Comparison of ENCODE assay signal across 12 mouse cellular contexts in the genomic region with DNA sequence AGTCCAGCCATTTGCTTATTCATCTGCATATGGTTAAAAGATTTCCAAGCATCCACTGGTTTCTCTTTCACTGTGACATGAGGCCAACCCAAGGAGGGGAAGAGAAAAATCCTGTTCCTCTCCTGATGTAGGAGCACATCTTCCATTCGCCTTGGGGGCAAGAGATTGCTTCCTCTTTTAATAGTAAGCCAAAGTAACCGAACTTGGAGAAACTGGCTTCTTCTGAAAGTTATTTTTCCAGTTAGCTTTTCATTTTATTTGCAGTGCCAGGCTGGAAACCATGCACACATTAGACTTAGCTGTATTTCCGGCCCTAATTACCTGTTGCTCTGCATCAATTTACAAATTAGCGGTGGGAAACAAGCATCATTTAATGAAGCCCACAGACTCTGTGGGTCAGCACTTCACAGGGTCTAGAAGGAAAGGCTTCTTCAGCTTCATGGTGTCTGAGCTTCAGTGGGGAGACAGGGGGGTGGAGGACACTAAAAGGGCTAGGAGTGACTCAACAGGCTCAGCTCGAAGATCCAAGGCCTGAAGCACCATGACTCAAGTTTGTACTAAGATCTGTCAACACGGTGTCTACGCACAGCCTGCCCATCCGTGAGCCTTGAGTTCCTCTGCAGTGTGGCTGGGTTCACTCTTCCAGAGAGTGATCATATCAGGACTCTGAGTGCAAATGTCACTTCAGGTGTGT. TPM values are rescaled to one million over a fixed set of nuclear protein-coding genes. Genes with fewer than 3 reads are reported as not detected.
DNase-seq lines count a peak whose midpoint lies in the region; ATAC-seq lines count a peak whose summit lies in the region.
"Had no signal": no experiment of that assay in that cellular context is flagged by ENCODE, and none has a peak within 500 bp of the region (broad histone marks: within the 10 kb centered on the region; RNA-seq: fewer than 3 reads in every experiment).

No protein-coding gene starts in this region.

- no peak for DNase-seq in liver
- peak; percentile 35 for DNase-seq in adrenal gland, postnatal 25 days
- no peak for DNase-seq in left cerebral cortex, postnatal 36 days (ENCODE audit: low spot score in 2 of 2)
- DNase-seq in frontal cortex, postnatal 14 days (ENCODE audit: low spot score in 2 of 2): no peak
- DNase-seq: cerebellum, adult 9-11 months; gastrocnemius, postnatal 10 days; kidney, postnatal 4 days; thymus, postnatal 25 days had no signal

- H3K4me1 ChIP-seq in liver, embryonic 12.5 days: 0 out of 2 replicates have a peak, but pooled peaks cover 6% of the 10 kb centered on the region
- peaks cover 28% of the 10 kb centered on the region for H3K4me1 ChIP-seq in heart, embryonic 13.5 days
- peaks cover 7% of the 10 kb centered on the region; the same call in 1 of the 2 replicates for H3K4me1 ChIP-seq in kidney, embryonic 15.5 days

- WGBS in liver, embryonic 12.5 days (ENCODE audit: insufficient replicate concordance): 61% methylated on average over 8 of the region's 8 CpGs
- whole genome bisulfite sequencing in heart, embryonic 13.5 days: 58% methylated on average over 8 of the region's 8 CpGs
- 72% methylated on average over 8 of the region's 8 CpGs for whole genome bisulfite sequencing in kidney, embryonic 15.5 days

- H3K27me3 ChIP-seq in liver, embryonic 12.5 days (replicated peaks): no peaks in the 10 kb centered on the region
- no peaks in the 10 kb centered on the region for H3K27me3 ChIP-seq in heart, embryonic 13.5 days (replicated peaks)
- no peaks in the 10 kb centered on the region for H3K27me3 ChIP-seq in kidney, embryonic 15.5 days

- 0 out of 2 replicates have a peak overlapping the region, but pooled peaks have one; percentile 14 for H3K27ac ChIP-seq in liver, embryonic 12.5 days
- H3K27ac ChIP-seq in heart, embryonic 13.5 days (replicated peaks): peak overlapping the region; percentile 62
- H3K27ac ChIP-seq in kidney, embryonic 15.5 days: no peak overlapping the region
- H3K27ac ChIP-seq: left cerebral cortex, adult 2 months had no signal

- H3K36me3 ChIP-seq in liver, embryonic 12.5 days: no peaks in the 10 kb centered on the region
- H3K36me3 ChIP-seq in heart, embryonic 13.5 days: no peaks in the 10 kb centered on the region
- H3K36me3 ChIP-seq in kidney, embryonic 15.5 days: no peaks in the 10 kb centered on the region

- no peak overlapping the region for H3K9ac ChIP-seq in liver, embryonic 12.5 days
- H3K9ac ChIP-seq in heart, embryonic 13.5 days: no peak overlapping the region
- no peak overlapping the region for H3K9ac ChIP-seq in kidney, embryonic 15.5 days

- H3K4me2 ChIP-seq in liver, embryonic 12.5 days: no peak overlapping the region
- H3K4me2 ChIP-seq in heart, embryonic 13.5 days: no peak overlapping the region
- H3K4me2 ChIP-seq in kidney, embryonic 15.5 days: no peak overlapping the region

- no peak overlapping the region for H3K4me3 ChIP-seq in liver, embryonic 12.5 days
- no peak overlapping the region for H3K4me3 ChIP-seq in heart, embryonic 13.5 days
- no peak overlapping the region for H3K4me3 ChIP-seq in kidney, embryonic 15.5 days (replicated peaks)
- H3K4me3 ChIP-seq: left cerebral cortex, adult 2 months had no signal

- no peaks in the 10 kb centered on the region for H3K9me3 ChIP-seq in liver, embryonic 12.5 days (replicated peaks)
- 0 out of 2 replicates have a peak, but pooled peaks cover 4% of the 10 kb centered on the region for H3K9me3 ChIP-seq in heart, embryonic 13.5 days
- H3K9me3 ChIP-seq in kidney, embryonic 15.5 days (replicated peaks): no peaks in the 10 kb centered on the region

- ATAC-seq in liver, embryonic 12.5 days: no peak
- no peak for ATAC-seq in heart, embryonic 13.5 days (ENCODE audit: extremely low read depth, insufficient number of reproducible peaks, low FRiP score, low TSS enrichment)
- ATAC-seq in kidney, embryonic 15.5 days (replicated peaks; ENCODE audit: low FRiP score): no peak

- intact Hi-C loops in left cerebral cortex, postnatal 36 days (cut with DNase I): no loop called here

RNA-seq across cellular contexts. Expression of a gene that starts 54.6 kb away (rescaled TPM):
- polyA plus RNA-seq in liver, embryonic 12.5 days (2016; fragmentation: Nextera tagmentation; extraction: Ambion mirVana): 138 and 143 TPM in 2 replicates
- 220 and 297 TPM in 2 replicates for total RNA-seq in adrenal gland, postnatal 25 days (2021)
- polyA plus RNA-seq in heart, embryonic 13.5 days (2015; fragmentation: Nextera tagmentation; extraction: Ambion mirVana): 400 and 416 TPM in 2 replicates
- 10 to 100 TPM; 63.0 to 67.5 TPM for total RNA-seq in left cerebral cortex, postnatal 36 days (2021)
- 607 and 612 TPM in 2 replicates for polyA plus RNA-seq in kidney, embryonic 15.5 days (2015; fragmentation: Nextera tagmentation; extraction: Ambion mirVana)
